Mouse (Mus musculus) midbrain, embryonic 10.5 days (tissue): Measurements from ENCODE around the gene Gm37240. TPM values are rescaled to one million over a fixed set of nuclear protein-coding genes. Genes with fewer than 3 reads are reported as not detected.

Experiments
- DNase-seq: peaks from one replicate; pipeline ENCODE4 v3.0.0-alpha.2; 2017; ENCODE audit warnings: low spot score
- H3K27ac ChIP-seq: fragments of 300-500 bp; sonication (generic); replicated peaks from 2 replicates; pipeline ENCODE4 v1.5.1; 2016; ENCODE audit warnings: mild to moderate bottlenecking
- H3K27me3 ChIP-seq: fragments of 300-500 bp; sonication (generic); 2 replicates; pipeline ENCODE4 v1.6.1; 2016; ENCODE audit warnings: low read depth, mild to moderate bottlenecking; ENCODE audit not compliant: poor library complexity, severe bottlenecking
- H3K36me3 ChIP-seq: fragments of 300-500 bp; sonication (generic); 2 replicates; pipeline ENCODE4 v1.6.1; 2016; ENCODE audit warnings: mild to moderate bottlenecking, moderate library complexity
- H3K4me1 ChIP-seq: fragments of 300-500 bp; sonication (generic); 2 replicates; pipeline ENCODE4 v1.6.1; 2016
- H3K4me3 ChIP-seq: fragments of 300-500 bp; sonication (generic); 2 replicates; pipeline ENCODE4 v1.5.1; 2016; ENCODE audit warnings: mild to moderate bottlenecking, moderate library complexity
- H3K9me3 ChIP-seq: fragments of 300-500 bp; sonication (generic); replicated peaks from 2 replicates; pipeline ENCODE4 v1.6.1; 2016; ENCODE audit warnings: mild to moderate bottlenecking
- WGBS: fragments of 180-500 bp; shearing (Covaris S2); methylation state at CpG from one replicate; pipeline ENCODE4 v1.1.7; 2016; 5-methylcytosine and 5-hydroxymethylcytosine counted together
- polyA plus RNA-seq: library from polyadenylated mRNA; unstranded; fragments of >200 nt; fragmentation: Nextera tagmentation; extraction: Ambion mirVana; gene quantifications from 2 replicates; pipeline ENCODE4 v1.2.1, GENCODE M21; 2016

Gm37240 gene
- polyA plus RNA-seq, 1 experiment from 2014 or later = 0.44 TPM

- no peak overlapping the region for H3K4me3 ChIP-seq
- H3K27me3 ChIP-seq = peaks cover 46% of the 10 kb centered on the region
- no peaks in the 10 kb centered on the region for H3K9me3 ChIP-seq
- no peak for DNase-seq
- WGBS = 78% methylated on average over 10 of the region's 10 CpGs
- H3K36me3 ChIP-seq = no peaks in the 10 kb centered on the region
- no peak overlapping the region for H3K27ac ChIP-seq
- no peaks in the 10 kb centered on the region for H3K4me1 ChIP-seq
These were observed 1147.2 kb downstream of the Gm37240 start for GRCm38 (mm10) chr3:84740050-84740596.

DNA sequence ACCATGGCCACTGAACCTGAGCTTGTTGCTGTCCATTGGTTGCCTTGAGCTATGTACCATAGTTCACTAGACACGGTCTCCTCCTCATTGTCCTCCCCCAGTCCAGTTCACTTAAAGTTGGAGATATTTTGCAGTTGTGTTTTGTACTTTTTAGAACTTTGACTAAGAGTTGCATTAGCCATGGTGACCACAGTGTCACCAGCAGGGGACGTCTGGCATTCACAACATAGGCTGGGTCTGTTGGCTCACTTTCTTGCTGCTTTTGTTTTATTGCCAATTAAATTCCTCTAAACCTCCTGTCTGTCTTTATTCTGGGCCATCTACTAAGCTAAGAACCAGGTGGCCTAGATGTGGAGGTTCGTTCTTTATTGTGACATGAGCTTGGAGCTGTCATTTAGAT lies 1150.2 kb downstream of the Gm37240 start:
- H3K27ac ChIP-seq = no peak overlapping the region
- no peak overlapping the region for H3K4me3 ChIP-seq
- no peaks in the 10 kb centered on the region for H3K9me3 ChIP-seq
- 82% methylated on average over 3 of the region's 3 CpGs for WGBS
- H3K36me3 ChIP-seq = no peaks in the 10 kb centered on the region
- H3K4me1 ChIP-seq = peaks cover 20% of the 10 kb centered on the region
- peaks cover 69% of the 10 kb centered on the region for H3K27me3 ChIP-seq
- no peak for DNase-seq

DNA sequence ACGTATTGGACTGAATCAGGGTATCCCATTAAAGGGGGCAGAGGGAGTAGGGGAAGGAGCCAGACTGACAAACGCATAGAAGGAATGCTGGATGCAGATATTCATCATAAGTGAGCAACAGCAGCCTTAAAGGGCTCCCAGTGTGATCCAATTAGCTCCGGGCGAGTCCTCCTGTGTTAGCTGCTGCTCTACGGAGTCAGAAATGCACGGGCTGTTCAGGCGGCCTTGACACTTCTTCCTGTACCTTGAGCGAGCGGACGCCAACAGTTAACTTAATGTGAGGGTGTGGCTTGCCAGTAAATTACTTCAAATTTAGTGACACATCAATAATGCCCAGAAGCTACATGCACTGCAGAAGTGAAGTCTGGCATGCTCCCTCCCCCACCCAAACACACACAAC lies 1151.6 kb downstream of the Gm37240 start:
- H3K9me3 ChIP-seq = no peaks in the 10 kb centered on the region
- H3K27me3 ChIP-seq = peaks cover 79% of the 10 kb centered on the region
- H3K27ac ChIP-seq = no peak overlapping the region
- DNase-seq = no peak
- no peaks in the 10 kb centered on the region for H3K36me3 ChIP-seq
- peaks cover 34% of the 10 kb centered on the region for H3K4me1 ChIP-seq
- WGBS = 78% methylated on average over 10 of the region's 10 CpGs
- no peak overlapping the region for H3K4me3 ChIP-seq

DNA sequence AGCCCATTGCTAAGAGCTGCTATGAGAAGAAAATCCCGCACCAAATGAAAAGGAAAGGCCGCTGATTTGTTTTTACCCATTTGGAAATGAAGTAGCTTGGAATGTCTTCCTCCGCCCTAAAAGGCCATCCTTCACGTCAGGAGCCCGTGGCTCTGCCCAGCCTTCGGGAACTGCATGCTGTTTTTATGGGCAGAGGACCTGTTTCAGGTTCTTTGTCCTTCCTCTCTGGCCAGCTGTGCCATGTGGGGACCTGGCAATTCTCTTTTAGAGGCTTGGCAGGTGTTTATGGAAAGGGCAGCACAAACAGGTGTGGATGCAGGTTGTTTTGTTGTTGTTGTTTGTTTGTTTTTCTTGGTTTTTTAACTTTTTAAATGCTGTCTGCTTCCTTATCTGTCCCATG lies 1154.8 kb downstream of the Gm37240 start:
- Histone ChIP-seq H3K9me3 (no peaks in the 10 kb centered on the region), H3K27me3 (peaks cover 92% of the 10 kb centered on the region), H3K27ac (no peak overlapping the region), H3K4me1 (peaks cover 39% of the 10 kb centered on the region), H3K36me3 (no peaks in the 10 kb centered on the region), H3K4me3 (peak overlapping the region; percentile 49)
- no peak for DNase-seq
- whole genome bisulfite sequencing = 9% methylated on average over 6 of the region's 6 CpGs

- peak; percentile 59 for DNase-seq
- WGBS = 2% methylated on average over 20 of the region's 20 CpGs
- Histone ChIP-seq H3K9me3 (no peaks in the 10 kb centered on the region), H3K36me3 (no peaks in the 10 kb centered on the region), H3K4me1 (peaks cover 39% of the 10 kb centered on the region), H3K27ac (peak overlapping the region; percentile 68), H3K27me3 (peaks cover 88% of the 10 kb centered on the region), H3K4me3 (peak overlapping the region; percentile 49)
These were observed 1155.3 kb downstream of the Gm37240 start for GRCm38 (mm10) chr3:84732016-84732502.

- DNase-seq = no peak
- Histone ChIP-seq H3K27me3 (peaks cover 82% of the 10 kb centered on the region), H3K27ac (peak overlapping the region; percentile 68), H3K4me3 (peak overlapping the region; percentile 49), H3K9me3 (no peaks in the 10 kb centered on the region), H3K4me1 (peaks cover 39% of the 10 kb centered on the region), H3K36me3 (no peaks in the 10 kb centered on the region)
- WGBS = 21% methylated on average over 9 of the region's 9 CpGs
These were observed 1155.8 kb downstream of the Gm37240 start for GRCm38 (mm10) chr3:84731403-84732015.

- Histone ChIP-seq H3K27me3 (peaks cover 79% of the 10 kb centered on the region), H3K9me3 (no peaks in the 10 kb centered on the region), H3K27ac (no peak overlapping the region), H3K4me1 (peaks cover 39% of the 10 kb centered on the region), H3K4me3 (no peak overlapping the region), H3K36me3 (no peaks in the 10 kb centered on the region)
- DNase-seq = no peak
- WGBS = 37% methylated on average over 5 of the region's 5 CpGs
These were observed 1156.3 kb downstream of the Gm37240 start for GRCm38 (mm10) chr3:84731003-84731402.

- Histone ChIP-seq H3K36me3 (no peaks in the 10 kb centered on the region), H3K9me3 (no peaks in the 10 kb centered on the region), H3K4me3 (no peak overlapping the region), H3K4me1 (peaks cover 39% of the 10 kb centered on the region), H3K27me3 (peaks cover 67% of the 10 kb centered on the region), H3K27ac (no peak overlapping the region)
- DNase-seq = no peak
- WGBS = 87% methylated on average over 6 of the region's 6 CpGs
These were observed 1157.5 kb downstream of the Gm37240 start for GRCm38 (mm10) chr3:84729806-84730205.

- Histone ChIP-seq H3K4me1 (no peaks in the 10 kb centered on the region), H3K4me3 (no peak overlapping the region), H3K36me3 (no peaks in the 10 kb centered on the region), H3K9me3 (no peaks in the 10 kb centered on the region), H3K27me3 (peaks cover 16% of the 10 kb centered on the region), H3K27ac (no peak overlapping the region)
- no peak for DNase-seq
- WGBS = 71% methylated on average over 5 of the region's 5 CpGs
These were observed 1163.3 kb downstream of the Gm37240 start for GRCm38 (mm10) chr3:84723996-84724395.

DNA sequence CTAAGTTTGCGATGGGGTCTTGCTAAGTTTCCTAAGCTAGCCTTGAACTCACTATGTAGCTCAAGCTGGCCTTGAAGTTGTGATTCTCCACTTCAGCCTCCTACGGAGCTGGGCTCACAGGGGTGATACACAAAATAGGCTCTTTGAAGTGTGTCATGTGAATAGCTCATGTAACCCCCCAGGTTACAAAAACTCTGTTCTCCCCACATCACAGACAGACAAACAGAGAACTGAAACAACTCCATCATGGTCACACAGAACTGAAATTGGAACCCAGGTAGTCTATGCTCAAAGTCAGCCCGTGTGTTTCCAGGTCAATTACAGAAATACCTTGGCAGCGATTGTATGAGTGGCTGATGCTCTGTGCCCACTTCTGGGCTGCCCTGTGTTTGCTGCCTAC lies 1164.6 kb downstream of the Gm37240 start:
- Histone ChIP-seq H3K36me3 (no peaks in the 10 kb centered on the region), H3K9me3 (no peaks in the 10 kb centered on the region), H3K27ac (no peak overlapping the region), H3K4me3 (no peak overlapping the region), H3K4me1 (no peaks in the 10 kb centered on the region), H3K27me3 (peaks cover 4% of the 10 kb centered on the region; the same call in 1 of the 2 replicates)
- 89% methylated on average over 4 of the region's 4 CpGs for WGBS
- no peak for DNase-seq

DNA sequence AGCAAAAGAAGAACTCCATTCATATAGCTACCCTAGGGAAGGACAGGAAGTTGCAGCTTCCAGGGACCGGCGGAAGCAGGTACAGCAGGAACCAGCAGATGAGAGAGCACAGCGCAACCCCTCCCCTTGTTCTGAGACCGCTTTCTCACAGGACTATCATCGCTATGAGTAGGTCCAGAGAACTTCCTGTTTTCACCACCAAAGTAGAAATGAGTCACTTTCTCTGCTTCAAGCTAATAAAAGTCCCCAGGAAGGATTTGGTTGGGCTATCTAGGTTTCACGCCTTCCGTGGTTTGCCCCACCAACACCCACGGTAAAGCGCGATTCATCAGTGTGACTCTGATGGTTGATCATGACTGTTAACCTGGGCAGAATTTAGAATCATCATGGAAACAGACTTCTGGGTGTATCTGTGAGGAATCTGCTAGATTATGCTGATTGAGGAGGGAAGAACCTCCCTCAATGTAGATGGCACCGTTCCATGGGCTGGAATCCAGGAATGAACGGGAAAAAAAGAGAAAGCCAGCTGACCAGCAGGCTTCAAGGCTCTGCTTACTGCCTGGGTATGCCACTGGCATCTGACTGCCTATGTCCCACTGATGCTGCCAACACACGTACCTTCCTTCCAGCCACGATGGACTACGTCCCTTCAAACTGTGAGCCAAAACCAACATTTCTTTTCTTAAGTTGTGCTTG lies 1172.1 kb downstream of the Gm37240 start:
- H3K4me1 ChIP-seq = no peaks in the 10 kb centered on the region
- H3K36me3 ChIP-seq = no peaks in the 10 kb centered on the region
- DNase-seq = no peak
- H3K27me3 ChIP-seq = no peaks in the 10 kb centered on the region
- H3K27ac ChIP-seq = no peak overlapping the region
- 93% methylated on average over 15 of the region's 15 CpGs for WGBS
- H3K4me3 ChIP-seq = no peak overlapping the region
- H3K9me3 ChIP-seq = no peaks in the 10 kb centered on the region

DNA sequence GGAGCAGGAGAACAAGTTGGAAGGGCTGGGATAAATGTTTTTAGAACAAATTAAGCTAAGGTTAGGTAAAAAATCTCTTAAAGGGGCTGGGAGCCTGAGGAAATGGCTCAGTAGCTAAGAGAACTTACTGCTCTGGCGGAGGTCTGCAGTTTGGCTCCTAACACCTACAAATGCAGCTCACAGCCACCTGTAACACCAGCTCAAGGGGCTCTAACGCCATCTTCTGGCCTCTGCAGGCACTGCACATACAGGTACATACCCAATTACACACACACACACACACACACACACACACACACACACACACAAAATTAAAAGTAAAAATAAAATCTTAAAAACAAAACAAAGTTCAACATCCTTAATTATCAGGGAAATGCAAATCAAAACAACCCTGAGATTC lies 1174.4 kb downstream of the Gm37240 start:
- Histone ChIP-seq H3K4me1 (no peaks in the 10 kb centered on the region), H3K4me3 (no peak overlapping the region), H3K27me3 (no peaks in the 10 kb centered on the region), H3K27ac (no peak overlapping the region), H3K9me3 (no peaks in the 10 kb centered on the region), H3K36me3 (no peaks in the 10 kb centered on the region)
- no peak for DNase-seq
- WGBS = 58% methylated on average over 2 of the region's 2 CpGs

DNA sequence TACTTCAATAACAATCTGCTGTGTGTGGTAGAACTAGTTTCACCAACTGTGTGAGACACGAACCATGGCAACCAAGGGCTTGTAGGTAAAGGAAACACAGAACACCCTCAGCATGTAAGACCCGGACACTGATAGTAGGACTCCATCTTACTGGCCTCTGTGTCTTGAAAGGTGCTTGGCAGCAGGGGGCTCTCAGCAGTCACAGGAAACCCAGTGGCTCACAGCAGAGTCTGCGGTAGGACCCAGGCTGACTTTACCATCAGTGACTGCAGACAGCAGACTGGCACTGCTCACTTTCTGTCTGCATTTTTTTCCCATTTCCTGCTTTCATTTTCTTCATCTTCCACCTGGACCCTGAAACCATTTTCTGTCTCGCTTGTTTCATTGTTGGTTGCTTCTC lies 1176.6 kb downstream of the Gm37240 start:
- no peaks in the 10 kb centered on the region for H3K27me3 ChIP-seq
- H3K27ac ChIP-seq = no peak overlapping the region
- 85% methylated on average over 4 of the region's 4 CpGs for WGBS
- no peak overlapping the region for H3K4me3 ChIP-seq
- H3K9me3 ChIP-seq = 0 out of 2 replicates have a peak, but pooled peaks cover 2% of the 10 kb centered on the region
- H3K36me3 ChIP-seq = no peaks in the 10 kb centered on the region
- DNase-seq = no peak
- no peaks in the 10 kb centered on the region for H3K4me1 ChIP-seq
